Mouse (Mus musculus): Measurements from ENCODE around the gene Dido1.

GRCm38 (mm10) chr2:180731036-180731435 lies 21.2 kb upstream of the Dido1 start:
- TF ChIP-seq CTCF (conservative IDR thresholded peaks at IDR 0.05; ENCODE audit: low read length) (no peak), NANOG (IDR thresholded peaks at IDR 0.05; ENCODE audit: borderline replicate concordance, low read length) (no peak), POU5F1 (IDR thresholded peaks at IDR 0.05; ENCODE audit: borderline replicate concordance, low read length) (no peak)
